Comparison of ENCODE assay signal across 30 mouse cellular contexts in the genomic region with DNA sequence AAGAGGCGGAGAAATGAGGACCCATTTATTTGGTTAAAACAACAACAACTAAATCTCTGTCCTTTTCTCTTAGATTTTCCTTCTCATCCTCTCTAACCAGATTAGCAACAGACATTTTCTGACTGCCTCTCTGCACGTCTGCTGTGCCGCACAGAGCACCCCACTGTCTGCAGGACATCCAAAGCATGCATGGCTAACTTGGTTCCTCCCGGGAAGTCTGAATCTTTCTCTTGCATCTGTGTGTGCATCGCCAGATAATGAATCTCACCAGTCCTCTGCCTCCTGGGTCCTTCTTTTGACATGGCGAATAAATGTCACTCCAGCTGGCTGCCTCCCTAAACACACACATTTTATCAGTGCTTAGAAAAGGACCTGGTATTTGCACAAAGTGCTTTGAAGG. TPM values are rescaled to one million over a fixed set of nuclear protein-coding genes. Genes with fewer than 3 reads are reported as not detected.
DNase-seq lines count a peak whose midpoint lies in the region; ATAC-seq and TF ChIP-seq lines count a peak whose summit lies in the region.
"Had no signal": no experiment of that assay in that cellular context is flagged by ENCODE, and none has a peak within 500 bp of the region (broad histone marks: within the 10 kb centered on the region; RNA-seq: fewer than 3 reads in every experiment).

No protein-coding gene starts in this region.

- H3K4me1 ChIP-seq in forebrain, postnatal 0 days (ENCODE audit: insufficient read depth): no peaks in the 10 kb centered on the region
- 0 out of 2 replicates have a peak, but pooled peaks cover 10% of the 10 kb centered on the region for H3K4me1 ChIP-seq in forebrain, embryonic 12.5 days
- peaks cover 8% of the 10 kb centered on the region for H3K4me1 ChIP-seq in midbrain, embryonic 12.5 days
- H3K4me1 ChIP-seq in midbrain, postnatal 0 days (ENCODE audit: insufficient read depth, low read length): no peaks in the 10 kb centered on the region
- H3K4me1 ChIP-seq in hindbrain, embryonic 13.5 days (replicated peaks): peaks cover 13% of the 10 kb centered on the region
- H3K4me1 ChIP-seq in midbrain, embryonic 14.5 days (ENCODE audit: control insufficient read depth, insufficient read depth, low read length): no peaks in the 10 kb centered on the region
- H3K4me1 ChIP-seq: heart, embryonic 13.5 days; limb, embryonic 10.5 days; limb, embryonic 15.5 days; liver, embryonic 13.5 days; megakaryocyte, embryonic 14.5 days had no signal

- 0 out of 2 replicates have a peak overlapping the region, but pooled peaks have one; percentile 4 for H3K27ac ChIP-seq in forebrain, postnatal 0 days (ENCODE audit: low read depth, low read length)
- H3K27ac ChIP-seq in forebrain, embryonic 12.5 days: no peak overlapping the region
- peak overlapping the region; percentile 52 for H3K27ac ChIP-seq in midbrain, embryonic 12.5 days (replicated peaks)
- H3K27ac ChIP-seq in midbrain, postnatal 0 days (ENCODE audit: low read depth, low read length): no peak overlapping the region
- H3K27ac ChIP-seq in hindbrain, embryonic 13.5 days: peak overlapping the region; percentile 52; the same call in 1 of the 2 replicates
- H3K27ac ChIP-seq in midbrain, embryonic 14.5 days (replicated peaks; ENCODE audit: low read depth, low read length): no peak overlapping the region
- H3K27ac ChIP-seq: heart, embryonic 13.5 days; intestine, embryonic 15.5 days; kidney, postnatal 0 days; limb, embryonic 10.5 days; limb, embryonic 15.5 days; liver, embryonic 13.5 days had no signal

- no peak overlapping the region for H3K4me2 ChIP-seq in forebrain, postnatal 0 days (ENCODE audit: low read depth)
- no peak overlapping the region for H3K4me2 ChIP-seq in forebrain, embryonic 12.5 days
- 0 out of 2 replicates have a peak overlapping the region, but pooled peaks have one; percentile 2 for H3K4me2 ChIP-seq in midbrain, embryonic 12.5 days (replicated peaks)
- no peak overlapping the region for H3K4me2 ChIP-seq in midbrain, postnatal 0 days (ENCODE audit: low read depth, low read length, poor library complexity, severe bottlenecking)
- 0 out of 2 replicates have a peak overlapping the region, but pooled peaks have one; percentile 15 for H3K4me2 ChIP-seq in hindbrain, embryonic 13.5 days
- no peak overlapping the region for H3K4me2 ChIP-seq in midbrain, embryonic 14.5 days (ENCODE audit: low read length)
- H3K4me2 ChIP-seq: heart, embryonic 13.5 days; intestine, embryonic 15.5 days; limb, embryonic 15.5 days; liver, embryonic 13.5 days had no signal

- no peaks in the 10 kb centered on the region for H3K9me3 ChIP-seq in forebrain, postnatal 0 days (ENCODE audit: low read length)
- no peaks in the 10 kb centered on the region for H3K9me3 ChIP-seq in forebrain, embryonic 12.5 days
- no peaks in the 10 kb centered on the region for H3K9me3 ChIP-seq in midbrain, embryonic 12.5 days
- H3K9me3 ChIP-seq in midbrain, postnatal 0 days (ENCODE audit: low read length): no peaks in the 10 kb centered on the region
- H3K9me3 ChIP-seq in hindbrain, embryonic 13.5 days: no peaks in the 10 kb centered on the region
- H3K9me3 ChIP-seq in midbrain, embryonic 14.5 days (ENCODE audit: control insufficient read depth, low read length): no peaks in the 10 kb centered on the region
- H3K9me3 ChIP-seq: heart, embryonic 13.5 days; intestine, embryonic 15.5 days; limb, embryonic 10.5 days; limb, embryonic 15.5 days; liver, embryonic 13.5 days; megakaryocyte, embryonic 14.5 days had no signal

- TF ChIP-seq CTCF in forebrain, postnatal 0 days (IDR thresholded peaks at IDR 0.05; ENCODE audit: low read depth): no peak
- no peak for TF ChIP-seq CTCF in midbrain, postnatal 0 days (IDR thresholded peaks at IDR 0.05)

- ATAC-seq in forebrain, postnatal 0 days: no peak
- ATAC-seq in forebrain, embryonic 12.5 days (ENCODE audit: low FRiP score): no peak
- ATAC-seq in midbrain, embryonic 12.5 days (ENCODE audit: low FRiP score, low read depth): peak; percentile 52; the same call in 1 of the 2 replicates
- no peak for ATAC-seq in midbrain, postnatal 0 days (ENCODE audit: low FRiP score)
- no peak for ATAC-seq in hindbrain, embryonic 13.5 days (ENCODE audit: low FRiP score)
- no peak for ATAC-seq in midbrain, embryonic 14.5 days (ENCODE audit: low FRiP score, low TSS enrichment)
- ATAC-seq: intestine, embryonic 15.5 days; lung, postnatal 0 days had no signal

- WGBS in forebrain, postnatal 0 days: 20% methylated on average over 6 of the region's 6 CpGs
- 29% methylated on average over 6 of the region's 6 CpGs for WGBS in forebrain, embryonic 12.5 days
- 19% methylated on average over 6 of the region's 6 CpGs for WGBS in midbrain, embryonic 12.5 days
- 24% methylated on average over 6 of the region's 6 CpGs for WGBS in midbrain, postnatal 0 days
- 19% methylated on average over 6 of the region's 6 CpGs for WGBS in hindbrain, embryonic 13.5 days
- WGBS in midbrain, embryonic 14.5 days: 15% methylated on average over 6 of the region's 6 CpGs

- H3K27me3 ChIP-seq in forebrain, postnatal 0 days (ENCODE audit: insufficient read depth, low read length): no peaks in the 10 kb centered on the region
- H3K27me3 ChIP-seq in forebrain, embryonic 12.5 days: no peaks in the 10 kb centered on the region
- no peaks in the 10 kb centered on the region for H3K27me3 ChIP-seq in midbrain, embryonic 12.5 days
- H3K27me3 ChIP-seq in midbrain, postnatal 0 days (ENCODE audit: insufficient read depth, low read length): no peaks in the 10 kb centered on the region
- no peaks in the 10 kb centered on the region for H3K27me3 ChIP-seq in hindbrain, embryonic 13.5 days
- no peaks in the 10 kb centered on the region for H3K27me3 ChIP-seq in midbrain, embryonic 14.5 days (ENCODE audit: control insufficient read depth, insufficient read depth, low read length)
- H3K27me3 ChIP-seq: heart, embryonic 13.5 days; intestine, embryonic 15.5 days; limb, embryonic 15.5 days; liver, embryonic 13.5 days; megakaryocyte, embryonic 14.5 days had no signal

- no peak for DNase-seq in forebrain, postnatal 0 days
- no peak for DNase-seq in midbrain, postnatal 0 days (ENCODE audit: low spot score)
- peak; percentile 38 for DNase-seq in midbrain, embryonic 14.5 days
- DNase-seq in layer of hippocampus, postnatal 10 days (ENCODE audit: low spot score in 2 of 2): no peak
- no peak for DNase-seq in cerebellum, postnatal 14 days
- DNase-seq: adrenal gland, postnatal 36 days; cerebellum, adult 8-10 months; cerebellum, postnatal 36 days; gastrocnemius, postnatal 10 days; heart, postnatal 10 days; kidney, adult 8-10 months; kidney, postnatal 4 days; liver, embryonic 13.5 days; lung, adult 18-20 months; lung, postnatal 4 days; right cerebral cortex, postnatal 14 days had no signal

- H3K36me3 ChIP-seq in forebrain, postnatal 0 days (ENCODE audit: insufficient read depth): no peaks in the 10 kb centered on the region
- no peaks in the 10 kb centered on the region for H3K36me3 ChIP-seq in forebrain, embryonic 12.5 days (replicated peaks)
- no peaks in the 10 kb centered on the region for H3K36me3 ChIP-seq in midbrain, embryonic 12.5 days
- H3K36me3 ChIP-seq in midbrain, postnatal 0 days (ENCODE audit: insufficient read depth, low read length): no peaks in the 10 kb centered on the region
- H3K36me3 ChIP-seq in hindbrain, embryonic 13.5 days: no peaks in the 10 kb centered on the region
- H3K36me3 ChIP-seq in midbrain, embryonic 14.5 days (ENCODE audit: control insufficient read depth, insufficient read depth, low read length): no peaks in the 10 kb centered on the region
- H3K36me3 ChIP-seq: heart, embryonic 13.5 days; intestine, embryonic 15.5 days; limb, embryonic 10.5 days; limb, embryonic 15.5 days; liver, embryonic 13.5 days had no signal

- no peak overlapping the region for H3K9ac ChIP-seq in forebrain, postnatal 0 days
- H3K9ac ChIP-seq in forebrain, embryonic 12.5 days: no peak overlapping the region
- no peak overlapping the region for H3K9ac ChIP-seq in midbrain, embryonic 12.5 days (replicated peaks)
- no peak overlapping the region for H3K9ac ChIP-seq in midbrain, postnatal 0 days (replicated peaks; ENCODE audit: low read length, poor library complexity, severe bottlenecking)
- H3K9ac ChIP-seq in hindbrain, embryonic 13.5 days: no peak overlapping the region
- H3K9ac ChIP-seq in midbrain, embryonic 14.5 days (replicated peaks; ENCODE audit: low read length): no peak overlapping the region
- H3K9ac ChIP-seq: heart, embryonic 13.5 days; intestine, embryonic 15.5 days; limb, embryonic 15.5 days; liver, embryonic 13.5 days had no signal

- H3K4me3 ChIP-seq in forebrain, postnatal 0 days (ENCODE audit: low read depth, low read length): no peak overlapping the region
- no peak overlapping the region for H3K4me3 ChIP-seq in forebrain, embryonic 12.5 days (replicated peaks)
- no peak overlapping the region for H3K4me3 ChIP-seq in midbrain, embryonic 12.5 days
- no peak overlapping the region for H3K4me3 ChIP-seq in midbrain, postnatal 0 days (ENCODE audit: low read depth, low read length)
- H3K4me3 ChIP-seq in hindbrain, embryonic 13.5 days: no peak overlapping the region
- no peak overlapping the region for H3K4me3 ChIP-seq in midbrain, embryonic 14.5 days (replicated peaks; ENCODE audit: low read depth, low read length)
- H3K4me3 ChIP-seq: erythroblast, embryonic 14.5 days; heart, embryonic 13.5 days; intestine, embryonic 15.5 days; limb, embryonic 10.5 days; limb, embryonic 15.5 days; liver, embryonic 13.5 days; megakaryocyte, embryonic 14.5 days had no signal

RNA-seq across cellular contexts. Expression of gene Ptpn20, which starts 18.3 kb away (rescaled TPM):
- total RNA-seq in forebrain, postnatal 0 days (2014; rRNA removed): 0.33 and 0.92 TPM in 2 replicates
- 0.14 and 0.30 TPM in 2 replicates for polyA plus RNA-seq in forebrain, postnatal 0 days (2015; fragmentation: Nextera tagmentation; extraction: Ambion mirVana)
- 0.10 TPM in 1 of 2 replicates, not detected in the other for polyA plus RNA-seq in forebrain, embryonic 12.5 days (2016; fragmentation: Nextera tagmentation; extraction: Ambion mirVana)
- 0.05 TPM in 1 of 2 replicates, not detected in the other for polyA plus RNA-seq in midbrain, embryonic 12.5 days (2016; fragmentation: Nextera tagmentation; extraction: Ambion mirVana)
- total RNA-seq in midbrain, postnatal 0 days (2014; rRNA removed): 1.1 and 1.2 TPM in 2 replicates
- 0.17 and 0.33 TPM in 2 replicates for polyA plus RNA-seq in midbrain, postnatal 0 days (2015; fragmentation: Nextera tagmentation; extraction: Ambion mirVana)
- polyA plus RNA-seq in hindbrain, embryonic 13.5 days (2015; fragmentation: Nextera tagmentation; extraction: Ambion mirVana): 0.17 TPM in 1 of 2 replicates, not detected in the other
- polyA plus RNA-seq in midbrain, embryonic 14.5 days (2014; fragmentation: Nextera tagmentation; extraction: Ambion mirVana): 0.13 and 0.26 TPM in 2 replicates
- total RNA-seq in layer of hippocampus, postnatal 10 days (2021): 1 to 10 TPM in 1 of 2 experiments, under 1 TPM in 1; 0.73 to 1.3 TPM
- total RNA-seq: adrenal gland, postnatal 36 days; gastrocnemius, postnatal 10 days; heart, adult 8-10 months; heart, postnatal 10 days; hematopoietic stem cell, adult 5-6 weeks had no signal
- polyA plus RNA-seq: heart, embryonic 13.5 days; kidney, postnatal 0 days; lung, postnatal 0 days; small intestine, adult 2 months had no signal

Comparison
In these comparisons a context has a peak if more than half of its experiments do, and no peak if none do; other contexts are left out.
1. H3K27ac ChIP-seq: peak in forebrain, postnatal 0 days (single experiment), midbrain, embryonic 12.5 days (single experiment) and hindbrain, embryonic 13.5 days (single experiment); none in forebrain, embryonic 12.5 days (single experiment), midbrain, postnatal 0 days (single experiment) and midbrain, embryonic 14.5 days (single experiment).
2. H3K4me2 ChIP-seq: peak in midbrain, embryonic 12.5 days (single experiment) and hindbrain, embryonic 13.5 days (single experiment); none in forebrain, postnatal 0 days (single experiment), forebrain, embryonic 12.5 days (single experiment), midbrain, postnatal 0 days (single experiment) and midbrain, embryonic 14.5 days (single experiment).